ENCODE assay signal across 33 mouse cellular contexts in the genomic region with DNA sequence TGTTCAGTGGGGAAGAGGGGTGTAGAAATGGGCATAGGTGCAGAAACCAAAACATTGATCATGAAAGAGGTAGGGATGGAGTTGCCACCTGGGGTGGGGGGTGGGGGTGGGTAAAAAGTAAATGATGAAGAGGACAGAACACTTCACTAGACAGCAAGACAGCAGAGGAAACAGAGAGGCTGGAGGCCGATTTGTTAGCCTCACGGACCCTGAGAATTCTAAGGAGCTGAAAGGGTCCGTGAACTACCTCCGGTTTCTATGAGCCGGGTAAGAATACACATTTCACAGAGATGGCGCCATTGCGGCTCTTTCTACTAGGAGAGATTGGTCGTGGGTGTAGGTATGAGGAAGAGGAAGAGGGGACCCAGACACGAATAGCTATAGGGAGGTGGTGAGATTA. TPM values are rescaled to one million over a fixed set of nuclear protein-coding genes. Genes with fewer than 3 reads are reported as not detected.
"Had no signal": no experiment of that assay in that cellular context is flagged by ENCODE, and none has a peak within 500 bp of the region (broad histone marks: within the 10 kb centered on the region; RNA-seq: fewer than 3 reads in every experiment).

A gene (minus strand): TSS at position 101 of the 400 bp plus-strand sequence.

- H3K36me3 ChIP-seq: heart, embryonic 13.5 days; heart, embryonic 15.5 days; hindbrain, embryonic 10.5 days; hindbrain, embryonic 12.5 days; intestine, embryonic 15.5 days; limb, embryonic 10.5 days; limb, embryonic 12.5 days; liver, embryonic 12.5 days had no signal

- H3K4me3 ChIP-seq: heart, adult 2 months; heart, embryonic 13.5 days; heart, embryonic 15.5 days; hindbrain, embryonic 10.5 days; hindbrain, embryonic 12.5 days; intestine, embryonic 15.5 days; layer of hippocampus, adult 2 months; left cerebral cortex, adult 2 months; limb, embryonic 10.5 days; limb, embryonic 12.5 days; liver, embryonic 12.5 days had no signal

- H3K4me1 ChIP-seq: heart, embryonic 13.5 days; heart, embryonic 15.5 days; hindbrain, embryonic 10.5 days; hindbrain, embryonic 12.5 days; intestine, embryonic 15.5 days; limb, embryonic 10.5 days; limb, embryonic 12.5 days; liver, embryonic 12.5 days had no signal

- H3K9me3 ChIP-seq: heart, embryonic 13.5 days; heart, embryonic 15.5 days; hindbrain, embryonic 10.5 days; hindbrain, embryonic 12.5 days; intestine, embryonic 15.5 days; limb, embryonic 10.5 days; limb, embryonic 12.5 days; liver, embryonic 12.5 days had no signal

- DNase-seq: gastrocnemius, postnatal 36 days had no signal

- H3K27me3 ChIP-seq: hindbrain, embryonic 12.5 days; intestine, embryonic 15.5 days had no signal

RNA-seq across cellular contexts. Expression of the gene that starts here (rescaled TPM):
- total RNA-seq: gastrocnemius, adult 18-20 months; gastrocnemius, adult 8-10 months; gastrocnemius, postnatal 14 days; gastrocnemius, postnatal 36 days; granulocyte monocyte progenitor cell, adult 5-6 weeks; heart, adult 2 months; heart, postnatal 14 days; heart, postnatal 4 days; layer of hippocampus, adult 2 months; layer of hippocampus, postnatal 10 days; layer of hippocampus, postnatal 25 days; left cerebral cortex, adult 2 months; left cerebral cortex, postnatal 14 days; left cerebral cortex, postnatal 36 days; liver, adult 2 months had no signal
- polyA plus RNA-seq: heart, adult 2 months; heart, embryonic 11.5 days; heart, embryonic 13.5 days; heart, embryonic 15.5 days; heart, postnatal 0 days; hindbrain, embryonic 10.5 days; hindbrain, embryonic 12.5 days; hindbrain, embryonic 14.5 days; hindbrain, embryonic 16.5 days; inflammation-experienced regulatory T-cells, adult 6 months; intestine, embryonic 15.5 days; intestine, postnatal 0 days; kidney, embryonic 14.5 days; kidney, embryonic 16.5 days; limb, embryonic 10.5 days; limb, embryonic 12.5 days; limb, embryonic 14.5 days; liver, adult 2 months; liver, embryonic 12.5 days; liver, embryonic 14.5 days had no signal
